Mouse (Mus musculus): ENCODE data around the gene Pik3c2b. TPM values are rescaled to one million over a fixed set of nuclear protein-coding genes. Genes with fewer than 3 reads are reported as not detected.

Gene Pik3c2b
- polyA plus RNA-seq, 1 experiment from 2014 or later, result 7.1 TPM

GRCm38 (mm10) chr1:133047575-133047974 lies 2.1 kb downstream of the Pik3c2b start:
- Histone ChIP-seq H3K4me2 (peak overlapping the region; percentile 97), H3K4me1 (ENCODE audit: insufficient read depth) (no peaks in the 10 kb centered on the region), H3K9ac (peak overlapping the region; percentile 93; the same call in 1 of the 2 replicates), H3K36me3 (ENCODE audit: insufficient read depth) (no peaks in the 10 kb centered on the region), H3K9me3 (ENCODE audit: low read depth, low read length) (no peaks in the 10 kb centered on the region), H3K27ac (ENCODE audit: low read depth) (no peak overlapping the region), H3K27me3 (ENCODE audit: insufficient read depth, low read length) (peaks cover 7% of the 10 kb centered on the region; the same call in 1 of the 2 replicates), H3K4me3 (ENCODE audit: low read depth, low read length) (peak overlapping the region; percentile 81)
- 53% methylated on average over 8 of the region's 8 CpGs for WGBS
- DNase-seq, result no peak
- no peak for TF ChIP-seq CTCF (IDR thresholded peaks at IDR 0.05; ENCODE audit: low read depth)
- no peak for ATAC-seq (ENCODE audit: insufficient read depth)

- no peak for DNase-seq
- ATAC-seq (ENCODE audit: insufficient read depth), result no peak
- Histone ChIP-seq H3K36me3 (ENCODE audit: insufficient read depth) (no peaks in the 10 kb centered on the region), H3K27ac (ENCODE audit: low read depth) (no peak overlapping the region), H3K4me3 (ENCODE audit: low read depth, low read length) (no peak overlapping the region), H3K4me2 (no peak overlapping the region), H3K9ac (no peak overlapping the region), H3K4me1 (ENCODE audit: insufficient read depth) (no peaks in the 10 kb centered on the region), H3K27me3 (ENCODE audit: insufficient read depth, low read length) (peaks cover 7% of the 10 kb centered on the region; the same call in 1 of the 2 replicates), H3K9me3 (ENCODE audit: low read depth, low read length) (no peaks in the 10 kb centered on the region)
- TF ChIP-seq CTCF (IDR thresholded peaks at IDR 0.05; ENCODE audit: low read depth), result no peak
- WGBS, result 27% methylated on average over 2 of the region's 2 CpGs
These were observed 3.2 kb downstream of the Pik3c2b start for GRCm38 (mm10) chr1:133048690-133049089.

GRCm38 (mm10) chr1:133050001-133050431 lies 4.5 kb downstream of the Pik3c2b start:
- DNase-seq, result no peak
- H3K4me2 ChIP-seq, result no peak overlapping the region
- H3K27ac ChIP-seq (ENCODE audit: low read depth), result no peak overlapping the region; the same call in 1 of the 2 replicates
- no peak for ATAC-seq (ENCODE audit: insufficient read depth)
- 18% methylated on average over 11 of the region's 11 CpGs for WGBS
- H3K4me3 ChIP-seq (ENCODE audit: low read depth, low read length), result no peak overlapping the region
- TF ChIP-seq CTCF (IDR thresholded peaks at IDR 0.05; ENCODE audit: low read depth), result no peak
- no peak overlapping the region for H3K9ac ChIP-seq
- no peaks in the 10 kb centered on the region for H3K9me3 ChIP-seq (ENCODE audit: low read depth, low read length)
- H3K4me1 ChIP-seq (ENCODE audit: insufficient read depth), result no peaks in the 10 kb centered on the region
- H3K27me3 ChIP-seq (ENCODE audit: insufficient read depth, low read length), result peaks cover 7% of the 10 kb centered on the region; the same call in 1 of the 2 replicates
- no peaks in the 10 kb centered on the region for H3K36me3 ChIP-seq (ENCODE audit: insufficient read depth)

GRCm38 (mm10) chr1:133051829-133052228 lies 6.4 kb downstream of the Pik3c2b start:
- no peak for TF ChIP-seq CTCF (IDR thresholded peaks at IDR 0.05; ENCODE audit: low read depth)
- no peak overlapping the region for H3K27ac ChIP-seq (ENCODE audit: low read depth)
- DNase-seq (no peak), ATAC-seq (ENCODE audit: insufficient read depth) (no peak)
- H3K4me3 ChIP-seq (ENCODE audit: low read depth, low read length), result no peak overlapping the region
- no peak overlapping the region for H3K4me2 ChIP-seq
- no peaks in the 10 kb centered on the region for H3K36me3 ChIP-seq (ENCODE audit: insufficient read depth)
- H3K9ac ChIP-seq, result no peak overlapping the region
- no peaks in the 10 kb centered on the region for H3K27me3 ChIP-seq (ENCODE audit: insufficient read depth, low read length)
- H3K4me1 ChIP-seq (ENCODE audit: insufficient read depth), result no peaks in the 10 kb centered on the region
- 83% methylated on average over 2 of the region's 2 CpGs for WGBS
- H3K9me3 ChIP-seq (ENCODE audit: low read depth, low read length), result no peaks in the 10 kb centered on the region

- WGBS, result 30% methylated on average over 5 of the region's 5 CpGs
- no peak for TF ChIP-seq CTCF (IDR thresholded peaks at IDR 0.05; ENCODE audit: low read depth)
- no peak overlapping the region for H3K27ac ChIP-seq (ENCODE audit: low read depth)
- no peaks in the 10 kb centered on the region for H3K9me3 ChIP-seq (ENCODE audit: low read depth, low read length)
- H3K36me3 ChIP-seq (ENCODE audit: insufficient read depth), result no peaks in the 10 kb centered on the region
- H3K4me3 ChIP-seq (ENCODE audit: low read depth, low read length), result no peak overlapping the region
- DNase-seq (no peak), ATAC-seq (ENCODE audit: insufficient read depth) (no peak)
- no peaks in the 10 kb centered on the region for H3K27me3 ChIP-seq (ENCODE audit: insufficient read depth, low read length)
- no peak overlapping the region for H3K9ac ChIP-seq
- H3K4me1 ChIP-seq (ENCODE audit: insufficient read depth), result no peaks in the 10 kb centered on the region
- no peak overlapping the region for H3K4me2 ChIP-seq
These were observed 7.6 kb downstream of the Pik3c2b start for GRCm38 (mm10) chr1:133053034-133053433.

GRCm38 (mm10) chr1:133054326-133054725 lies 8.9 kb downstream of the Pik3c2b start:
- 65% methylated on average over 8 of the region's 8 CpGs for WGBS

GRCm38 (mm10) chr1:133057345-133058034 lies 12.0 kb downstream of the Pik3c2b start:
- Histone ChIP-seq H3K9me3 (ENCODE audit: low read depth, low read length) (no peaks in the 10 kb centered on the region), H3K4me2 (no peak overlapping the region), H3K9ac (no peak overlapping the region), H3K4me1 (ENCODE audit: insufficient read depth) (no peaks in the 10 kb centered on the region), H3K4me3 (ENCODE audit: low read depth, low read length) (no peak overlapping the region), H3K27ac (ENCODE audit: low read depth) (no peak overlapping the region), H3K27me3 (ENCODE audit: insufficient read depth, low read length) (no peaks in the 10 kb centered on the region), H3K36me3 (ENCODE audit: insufficient read depth) (no peaks in the 10 kb centered on the region)
- WGBS, result 62% methylated on average over 7 of the region's 7 CpGs
- no peak for TF ChIP-seq CTCF (IDR thresholded peaks at IDR 0.05; ENCODE audit: low read depth)
- ATAC-seq (ENCODE audit: insufficient read depth) (no peak), DNase-seq (no peak)

More at GRCm38 (mm10) chr1:133054326-133054725, 8.9 kb downstream of the Pik3c2b start:
- no peak overlapping the region for H3K27ac ChIP-seq (ENCODE audit: low read depth)
- ATAC-seq (ENCODE audit: insufficient read depth) (no peak), DNase-seq (no peak)
- no peaks in the 10 kb centered on the region for H3K9me3 ChIP-seq (ENCODE audit: low read depth, low read length)
- no peaks in the 10 kb centered on the region for H3K36me3 ChIP-seq (ENCODE audit: insufficient read depth)
- H3K4me1 ChIP-seq (ENCODE audit: insufficient read depth), result no peaks in the 10 kb centered on the region
- no peak overlapping the region for H3K4me3 ChIP-seq (ENCODE audit: low read depth, low read length)
- no peak; the same call in 1 of the 2 replicates for TF ChIP-seq CTCF (IDR thresholded peaks at IDR 0.05; ENCODE audit: low read depth)
- H3K27me3 ChIP-seq (ENCODE audit: insufficient read depth, low read length), result no peaks in the 10 kb centered on the region
- H3K4me2 ChIP-seq, result no peak overlapping the region
- H3K9ac ChIP-seq, result no peak overlapping the region

All from lung, embryonic 14.5 days (tissue).